Mouse (Mus musculus): ENCODE results near the gene Hic1. TPM values are rescaled to one million over a fixed set of nuclear protein-coding genes. Genes with fewer than 3 reads are reported as not detected.

The Hic1 gene
- polyA plus RNA-seq, 1 experiment from 2014 or later, result 2.8 TPM

- 70% methylated on average over 5 of the region's 5 CpGs for WGBS
These were observed 32.5 kb downstream of the Hic1 start for GRCm38 (mm10) chr11:75136666-75137398.

GRCm38 (mm10) chr11:75135358-75135757, 34.0 kb downstream of the Hic1 start:
- no peaks in the 10 kb centered on the region for H3K27me3 ChIP-seq (replicated peaks)
- H3K9ac ChIP-seq, result no peak overlapping the region
- H3K4me3 ChIP-seq, result no peak overlapping the region
- no peaks in the 10 kb centered on the region for H3K36me3 ChIP-seq (replicated peaks)
- 94% methylated on average over 4 of the region's 4 CpGs for WGBS
- no peak for ATAC-seq (replicated peaks)
- no peaks in the 10 kb centered on the region for H3K9me3 ChIP-seq
- H3K4me2 ChIP-seq, result no peak overlapping the region
- H3K27ac ChIP-seq, result no peak overlapping the region
- H3K4me1 ChIP-seq, result peaks cover 8% of the 10 kb centered on the region

More at GRCm38 (mm10) chr11:75136666-75137398, 32.5 kb downstream of the Hic1 start:
- Histone ChIP-seq H3K36me3 (replicated peaks) (no peaks in the 10 kb centered on the region), H3K4me1 (peaks cover 8% of the 10 kb centered on the region), H3K27me3 (replicated peaks) (no peaks in the 10 kb centered on the region), H3K9ac (no peak overlapping the region), H3K9me3 (no peaks in the 10 kb centered on the region), H3K27ac (no peak overlapping the region), H3K4me3 (no peak overlapping the region), H3K4me2 (no peak overlapping the region)
- no peak for ATAC-seq (replicated peaks)

GRCm38 (mm10) chr11:75134485-75135068, 34.7 kb downstream of the Hic1 start:
- H3K27ac ChIP-seq, result no peak overlapping the region
- no peaks in the 10 kb centered on the region for H3K36me3 ChIP-seq (replicated peaks)
- H3K27me3 ChIP-seq (replicated peaks), result no peaks in the 10 kb centered on the region
- peaks cover 8% of the 10 kb centered on the region for H3K4me1 ChIP-seq
- WGBS, result 82% methylated on average over 5 of the region's 5 CpGs
- no peak overlapping the region for H3K4me2 ChIP-seq
- no peak overlapping the region for H3K9ac ChIP-seq
- ATAC-seq (replicated peaks), result no peak
- H3K9me3 ChIP-seq, result no peaks in the 10 kb centered on the region
- H3K4me3 ChIP-seq, result no peak overlapping the region

GRCm38 (mm10) chr11:75133951-75134350, 35.4 kb downstream of the Hic1 start:
- Histone ChIP-seq H3K4me2 (no peak overlapping the region), H3K36me3 (replicated peaks) (no peaks in the 10 kb centered on the region), H3K4me1 (peaks cover 8% of the 10 kb centered on the region), H3K27me3 (replicated peaks) (no peaks in the 10 kb centered on the region), H3K27ac (peak overlapping the region; percentile 46; the same call in 1 of the 2 replicates), H3K9me3 (no peaks in the 10 kb centered on the region), H3K9ac (no peak overlapping the region), H3K4me3 (no peak overlapping the region)
- no peak for ATAC-seq (replicated peaks)
- 14% methylated on average over 2 of the region's 2 CpGs for WGBS

- peak overlapping the region; percentile 46; the same call in 1 of the 2 replicates for H3K27ac ChIP-seq
- no peak overlapping the region for H3K9ac ChIP-seq
- no peaks in the 10 kb centered on the region for H3K9me3 ChIP-seq
- H3K4me2 ChIP-seq, result no peak overlapping the region
- no peak overlapping the region for H3K4me3 ChIP-seq
- H3K4me1 ChIP-seq, result peaks cover 8% of the 10 kb centered on the region
- 93% methylated on average over 5 of the region's 5 CpGs for WGBS
- ATAC-seq (replicated peaks), result no peak
- no peaks in the 10 kb centered on the region for H3K36me3 ChIP-seq (replicated peaks)
- no peaks in the 10 kb centered on the region for H3K27me3 ChIP-seq (replicated peaks)
These were observed 35.9 kb downstream of the Hic1 start for GRCm38 (mm10) chr11:75133391-75133790.

GRCm38 (mm10) chr11:75132278-75132677, 37.0 kb downstream of the Hic1 start:
- no peaks in the 10 kb centered on the region for H3K27me3 ChIP-seq (replicated peaks)
- no peak overlapping the region for H3K27ac ChIP-seq
- no peaks in the 10 kb centered on the region for H3K36me3 ChIP-seq (replicated peaks)
- no peak overlapping the region for H3K4me2 ChIP-seq
- peaks cover 8% of the 10 kb centered on the region for H3K4me1 ChIP-seq
- no peak for ATAC-seq (replicated peaks)
- no peak overlapping the region for H3K9ac ChIP-seq
- no peak overlapping the region for H3K4me3 ChIP-seq
- WGBS, result 71% methylated on average over 5 of the region's 5 CpGs
- no peaks in the 10 kb centered on the region for H3K9me3 ChIP-seq

- 88% methylated on average over 4 of the region's 4 CpGs for WGBS
- Histone ChIP-seq H3K4me1 (peaks cover 8% of the 10 kb centered on the region), H3K27me3 (replicated peaks) (no peaks in the 10 kb centered on the region), H3K4me2 (no peak overlapping the region), H3K27ac (no peak overlapping the region), H3K9me3 (no peaks in the 10 kb centered on the region), H3K36me3 (replicated peaks) (no peaks in the 10 kb centered on the region), H3K9ac (no peak overlapping the region), H3K4me3 (no peak overlapping the region)
- ATAC-seq (replicated peaks), result no peak
These were observed 38.0 kb downstream of the Hic1 start for GRCm38 (mm10) chr11:75131300-75131699.

GRCm38 (mm10) chr11:75129481-75129880, 39.8 kb downstream of the Hic1 start:
- peaks cover 5% of the 10 kb centered on the region for H3K4me1 ChIP-seq
- H3K27me3 ChIP-seq (replicated peaks), result no peaks in the 10 kb centered on the region
- no peak for ATAC-seq (replicated peaks)
- H3K9ac ChIP-seq, result no peak overlapping the region
- H3K4me3 ChIP-seq, result no peak overlapping the region
- no peaks in the 10 kb centered on the region for H3K36me3 ChIP-seq (replicated peaks)
- H3K9me3 ChIP-seq, result no peaks in the 10 kb centered on the region
- WGBS, result 95% methylated on average over 6 of the region's 6 CpGs
- H3K4me2 ChIP-seq, result no peak overlapping the region
- no peak overlapping the region for H3K27ac ChIP-seq

- WGBS, result 94% methylated on average over 3 of the region's 3 CpGs
- Histone ChIP-seq H3K4me3 (no peak overlapping the region), H3K4me1 (no peaks in the 10 kb centered on the region), H3K27ac (no peak overlapping the region), H3K4me2 (no peak overlapping the region), H3K27me3 (replicated peaks) (no peaks in the 10 kb centered on the region), H3K36me3 (replicated peaks) (no peaks in the 10 kb centered on the region), H3K9me3 (no peaks in the 10 kb centered on the region), H3K9ac (no peak overlapping the region)
- no peak for ATAC-seq (replicated peaks)
These were observed 42.9 kb downstream of the Hic1 start for GRCm38 (mm10) chr11:75126384-75126783.

GRCm38 (mm10) chr11:75124406-75124805, 44.9 kb downstream of the Hic1 start:
- Histone ChIP-seq H3K4me2 (no peak overlapping the region), H3K4me3 (no peak overlapping the region), H3K27ac (no peak overlapping the region), H3K9me3 (no peaks in the 10 kb centered on the region), H3K4me1 (no peaks in the 10 kb centered on the region), H3K9ac (no peak overlapping the region), H3K36me3 (replicated peaks) (no peaks in the 10 kb centered on the region), H3K27me3 (replicated peaks) (no peaks in the 10 kb centered on the region)
- no peak for ATAC-seq (replicated peaks)
- 96% methylated on average over 2 of the region's 2 CpGs for WGBS

GRCm38 (mm10) chr11:75121348-75121747, 48.0 kb downstream of the Hic1 start:
- Histone ChIP-seq H3K36me3 (replicated peaks) (no peaks in the 10 kb centered on the region), H3K27ac (no peak overlapping the region), H3K4me2 (no peak overlapping the region), H3K9me3 (no peaks in the 10 kb centered on the region), H3K9ac (no peak overlapping the region), H3K4me1 (no peaks in the 10 kb centered on the region), H3K27me3 (replicated peaks) (no peaks in the 10 kb centered on the region), H3K4me3 (no peak overlapping the region)
- no peak for ATAC-seq (replicated peaks)
- 81% methylated on average over 1 of the region's 1 CpGs for WGBS

GRCm38 (mm10) chr11:75119841-75120240, 49.5 kb downstream of the Hic1 start:
- 83% methylated on average over 3 of the region's 3 CpGs for WGBS
- Histone ChIP-seq H3K4me2 (no peak overlapping the region), H3K36me3 (replicated peaks) (no peaks in the 10 kb centered on the region), H3K9me3 (no peaks in the 10 kb centered on the region), H3K4me3 (no peak overlapping the region), H3K9ac (no peak overlapping the region), H3K4me1 (no peaks in the 10 kb centered on the region), H3K27me3 (replicated peaks) (no peaks in the 10 kb centered on the region), H3K27ac (no peak overlapping the region)
- ATAC-seq (replicated peaks), result no peak

- WGBS, result 94% methylated on average over 2 of the region's 2 CpGs
These were observed 50.0 kb downstream of the Hic1 start for GRCm38 (mm10) chr11:75119298-75119697.

More at GRCm38 (mm10) chr11:75119298-75119697, 50.0 kb downstream of the Hic1 start:
- H3K4me1 ChIP-seq, result no peaks in the 10 kb centered on the region
- no peak overlapping the region for H3K4me2 ChIP-seq
- H3K27me3 ChIP-seq (replicated peaks), result no peaks in the 10 kb centered on the region
- H3K27ac ChIP-seq, result no peak overlapping the region
- H3K9me3 ChIP-seq, result no peaks in the 10 kb centered on the region
- H3K4me3 ChIP-seq, result no peak overlapping the region
- no peak overlapping the region for H3K9ac ChIP-seq
- no peak for ATAC-seq (replicated peaks)
- H3K36me3 ChIP-seq (replicated peaks), result no peaks in the 10 kb centered on the region
